Mouse (Mus musculus): ENCODE data around the gene Ptprg.

- TF ChIP-seq CTCF (IDR thresholded peaks at IDR 0.05; ENCODE audit: low read depth) (no peak), EP300 (IDR thresholded peaks at IDR 0.05; ENCODE audit: low read depth) (no peak)
These were observed 299.6 kb downstream of the Ptprg start for GRCm38 (mm10) chr14:11852896-11853295.
